Mouse (Mus musculus) intestine, embryonic 16.5 days (tissue): ENCODE data around the gene Ppp1cc. TPM values are rescaled to one million over a fixed set of nuclear protein-coding genes. Genes with fewer than 3 reads are reported as not detected.
"Not testable (repeated sequence)": the region's sequence is repeated elsewhere in the genome, so short reads cannot be mapped to it uniquely, and the experiment has no call there.

ENCODE experiments used
- ATAC-seq: fragments of 200-750 bp; cut with Nextera tagmentation; 2 replicates; pipeline ENCODE4 v1.8.0; 2017; ENCODE audit warnings: moderate TSS enrichment, moderate library complexity
- H3K27ac ChIP-seq: fragments of 300-500 bp; sonication (generic); 2 replicates; pipeline ENCODE4 v1.5.1; 2014; ENCODE audit warnings: mild to moderate bottlenecking, low read length
- H3K27me3 ChIP-seq: fragments of 300-500 bp; sonication (generic); replicated peaks from 2 replicates; pipeline ENCODE4 v1.6.1; 2014; ENCODE audit warnings: low read length, control low read depth, mixed read lengths; ENCODE audit not compliant: control insufficient read depth, insufficient read depth
- H3K36me3 ChIP-seq: fragments of 300-500 bp; sonication (generic); 2 replicates; pipeline ENCODE4 v1.6.1; 2014; ENCODE audit warnings: low read length, control low read depth; ENCODE audit not compliant: control insufficient read depth, insufficient read depth
- H3K4me1 ChIP-seq: fragments of 300-500 bp; sonication (generic); 2 replicates; pipeline ENCODE4 v1.6.1; 2014; ENCODE audit warnings: low read length, control low read depth, mixed read lengths; ENCODE audit not compliant: control insufficient read depth, insufficient read depth
- H3K4me2 ChIP-seq: fragments of 300-500 bp; sonication (generic); 2 replicates; pipeline ENCODE4 v1.6.1; 2014; ENCODE audit warnings: low read depth, low read length, control low read depth
- H3K4me3 ChIP-seq: fragments of 300-500 bp; sonication (generic); 2 replicates; pipeline ENCODE4 v1.5.1; 2014; ENCODE audit warnings: mild to moderate bottlenecking, low read length
- H3K9ac ChIP-seq: fragments of 300-500 bp; sonication (generic); 2 replicates; pipeline ENCODE4 v1.6.1; 2014; ENCODE audit warnings: low read depth, low read length
- H3K9me3 ChIP-seq: fragments of 300-500 bp; sonication (generic); 2 replicates; pipeline ENCODE4 v1.6.1; 2016; ENCODE audit warnings: low read length, control low read depth; ENCODE audit not compliant: control insufficient read depth
- WGBS: fragments of 180-500 bp; shearing (Covaris S2); extraction: QIAGEN DNeasy Blood & Tissue Kit; methylation state at CpG from one replicate; pipeline ENCODE4 v1.1.7; 2014; 5-methylcytosine and 5-hydroxymethylcytosine counted together
- polyA plus RNA-seq: library from polyadenylated mRNA; unstranded; fragments of >200 nt; fragmentation: Nextera tagmentation; extraction: Ambion mirVana; gene quantifications from 2 replicates; pipeline ENCODE4 v1.2.1, GENCODE M21; 2015

Gene Ppp1cc
- polyA plus RNA-seq, 1 experiment from 2014 or later = 215 TPM

- no peaks in the 10 kb centered on the region for H3K9me3 ChIP-seq
- no peak overlapping the region for H3K4me2 ChIP-seq
- WGBS = 88% methylated on average over 7 of the region's 7 CpGs
- H3K9ac ChIP-seq = no peak overlapping the region
- ATAC-seq = no peak
- H3K27ac ChIP-seq = no peak overlapping the region
- H3K4me1 ChIP-seq = no peaks in the 10 kb centered on the region
- no peaks in the 10 kb centered on the region for H3K27me3 ChIP-seq
- H3K4me3 ChIP-seq = no peak overlapping the region
- H3K36me3 ChIP-seq = peaks cover 29% of the 10 kb centered on the region
These were observed 17.9 kb downstream of the Ppp1cc start for GRCm38 (mm10) chr5:122175961-122176360.

GRCm38 (mm10) chr5:122176398-122176797 is 18.3 kb downstream of the Ppp1cc start:
- ATAC-seq = peak; percentile 73
- H3K27me3 ChIP-seq = no peaks in the 10 kb centered on the region
- no peaks in the 10 kb centered on the region for H3K4me1 ChIP-seq
- WGBS = 26% methylated on average over 1 of the region's 1 CpGs
- H3K4me3 ChIP-seq = no peak overlapping the region
- no peak overlapping the region for H3K27ac ChIP-seq
- peaks cover 25% of the 10 kb centered on the region for H3K36me3 ChIP-seq
- no peaks in the 10 kb centered on the region for H3K9me3 ChIP-seq
- H3K4me2 ChIP-seq = no peak overlapping the region
- H3K9ac ChIP-seq = no peak overlapping the region

DNA sequence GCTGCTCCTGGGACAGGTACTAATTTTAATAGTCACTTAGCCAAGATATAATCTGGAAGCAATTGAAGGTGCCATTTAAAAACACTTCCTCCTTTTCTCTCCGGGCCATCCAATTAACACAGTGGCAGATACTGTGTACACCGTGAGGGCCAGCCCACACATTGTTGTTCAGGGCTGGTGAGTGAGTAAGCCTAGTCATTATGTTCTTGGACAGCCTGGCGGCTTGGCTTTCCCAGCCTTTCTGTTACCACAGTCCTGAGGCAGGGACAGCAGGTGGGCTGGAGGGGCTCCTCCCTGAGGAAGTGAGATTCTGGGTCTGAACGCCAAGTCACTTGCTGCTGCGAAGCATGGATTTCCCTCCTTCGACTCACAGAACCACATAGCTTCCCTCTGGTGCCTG is 21.6 kb downstream of the Ppp1cc start:
- Histone ChIP-seq H3K36me3 (peaks cover 10% of the 10 kb centered on the region), H3K9ac (no peak overlapping the region), H3K4me1 (no peaks in the 10 kb centered on the region), H3K27me3 (no peaks in the 10 kb centered on the region), H3K27ac (no peak overlapping the region), H3K4me3 (no peak overlapping the region), H3K9me3 (no peaks in the 10 kb centered on the region), H3K4me2 (no peak overlapping the region)
- no peak for ATAC-seq
- WGBS = 67% methylated on average over 6 of the region's 6 CpGs

- no peak for ATAC-seq
- H3K36me3 ChIP-seq = no peaks in the 10 kb centered on the region
- H3K9me3 ChIP-seq = no peaks in the 10 kb centered on the region
- no peak overlapping the region for H3K4me2 ChIP-seq
- H3K4me1 ChIP-seq = no peaks in the 10 kb centered on the region
- H3K27ac ChIP-seq = no peak overlapping the region
- H3K4me3 ChIP-seq = no peak overlapping the region
- H3K9ac ChIP-seq = no peak overlapping the region
- H3K27me3 ChIP-seq = no peaks in the 10 kb centered on the region
- 91% methylated on average over 7 of the region's 7 CpGs for WGBS
These were observed 26.3 kb downstream of the Ppp1cc start for GRCm38 (mm10) chr5:122184283-122184806.

DNA sequence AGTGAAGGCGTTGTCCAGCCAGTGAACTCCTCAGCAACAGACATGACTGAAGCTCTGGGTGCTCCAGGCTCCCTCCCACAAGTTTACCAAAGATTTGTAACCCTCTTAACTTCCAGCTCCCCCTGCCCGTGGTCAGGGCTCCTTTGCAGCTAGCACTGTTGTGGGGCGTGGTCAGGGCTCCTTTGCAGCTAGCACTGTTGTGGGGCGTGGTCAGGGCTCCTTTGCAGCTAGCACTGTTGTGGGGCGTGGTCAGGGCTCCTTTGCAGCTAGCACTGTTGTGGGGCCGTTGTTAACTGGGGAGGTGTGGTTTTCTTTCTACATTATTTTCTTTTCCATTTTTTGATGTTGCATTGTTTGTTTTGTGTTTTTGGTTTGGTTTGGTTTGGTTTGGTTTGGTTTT is 26.8 kb downstream of the Ppp1cc start:
- 96% methylated on average over 6 of the region's 6 CpGs for WGBS
- H3K9me3 ChIP-seq = not testable (repeated sequence)

DNA sequence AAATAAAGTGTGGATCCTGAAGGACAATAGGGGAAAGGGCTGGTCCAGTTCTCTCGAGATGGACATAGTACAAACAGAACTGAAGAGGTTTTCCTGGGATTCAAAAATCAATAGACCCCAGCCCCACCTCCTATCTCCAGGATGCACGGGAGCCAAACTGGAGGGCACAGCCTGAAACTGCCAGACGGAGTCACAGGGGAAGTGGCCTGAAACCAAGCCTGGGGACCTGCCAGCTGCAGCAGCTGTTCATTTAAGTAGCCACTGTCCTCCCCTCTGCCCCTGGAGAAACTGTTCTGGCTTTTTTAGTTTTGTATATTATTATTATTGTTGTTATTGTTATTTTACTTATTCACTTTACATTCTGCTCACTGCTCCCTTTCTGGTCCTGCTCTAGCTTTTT is 31.0 kb downstream of the Ppp1cc start:
- Histone ChIP-seq H3K9ac (no peak overlapping the region), H3K9me3 (no peaks in the 10 kb centered on the region), H3K27me3 (no peaks in the 10 kb centered on the region), H3K4me1 (no peaks in the 10 kb centered on the region), H3K27ac (no peak overlapping the region), H3K4me3 (no peak overlapping the region), H3K36me3 (no peaks in the 10 kb centered on the region), H3K4me2 (no peak overlapping the region)
- WGBS = 28% methylated on average over 3 of the region's 3 CpGs
- ATAC-seq = no peak

More for the DNA sequence above, 26.8 kb downstream of the Ppp1cc start:
- H3K4me1 ChIP-seq, H3K4me2 ChIP-seq, H3K27me3 ChIP-seq, H3K9ac ChIP-seq, ATAC-seq, H3K27ac ChIP-seq, H3K36me3 ChIP-seq, H3K4me3 ChIP-seq: not testable (repeated sequence)

DNA sequence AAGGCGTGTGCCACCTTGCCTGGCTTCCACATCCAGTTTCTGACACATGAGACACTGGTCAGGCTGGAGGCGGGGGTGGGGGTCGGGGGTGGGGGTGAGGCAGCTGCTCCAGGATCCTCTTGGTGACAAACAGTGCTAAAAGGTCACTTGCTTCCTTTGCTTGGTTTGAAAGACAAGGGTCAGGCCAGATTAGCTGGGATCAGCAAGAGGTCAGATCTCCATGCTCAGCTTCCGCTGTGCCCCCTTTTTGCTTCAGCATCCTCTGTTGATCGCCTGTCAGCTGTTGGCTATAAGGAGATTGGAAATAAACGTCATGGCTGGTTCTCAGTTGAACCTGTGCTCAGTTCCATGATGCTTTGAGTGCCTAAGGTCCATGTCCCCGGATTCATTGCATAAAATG is 32.4 kb downstream of the Ppp1cc start:
- no peaks in the 10 kb centered on the region for H3K27me3 ChIP-seq
- 63% methylated on average over 7 of the region's 7 CpGs for WGBS
- no peak overlapping the region for H3K4me2 ChIP-seq
- H3K9me3 ChIP-seq = no peaks in the 10 kb centered on the region
- H3K9ac ChIP-seq = no peak overlapping the region
- no peak overlapping the region for H3K4me3 ChIP-seq
- no peaks in the 10 kb centered on the region for H3K36me3 ChIP-seq
- H3K27ac ChIP-seq = no peak overlapping the region
- H3K4me1 ChIP-seq = no peaks in the 10 kb centered on the region
- ATAC-seq = no peak

DNA sequence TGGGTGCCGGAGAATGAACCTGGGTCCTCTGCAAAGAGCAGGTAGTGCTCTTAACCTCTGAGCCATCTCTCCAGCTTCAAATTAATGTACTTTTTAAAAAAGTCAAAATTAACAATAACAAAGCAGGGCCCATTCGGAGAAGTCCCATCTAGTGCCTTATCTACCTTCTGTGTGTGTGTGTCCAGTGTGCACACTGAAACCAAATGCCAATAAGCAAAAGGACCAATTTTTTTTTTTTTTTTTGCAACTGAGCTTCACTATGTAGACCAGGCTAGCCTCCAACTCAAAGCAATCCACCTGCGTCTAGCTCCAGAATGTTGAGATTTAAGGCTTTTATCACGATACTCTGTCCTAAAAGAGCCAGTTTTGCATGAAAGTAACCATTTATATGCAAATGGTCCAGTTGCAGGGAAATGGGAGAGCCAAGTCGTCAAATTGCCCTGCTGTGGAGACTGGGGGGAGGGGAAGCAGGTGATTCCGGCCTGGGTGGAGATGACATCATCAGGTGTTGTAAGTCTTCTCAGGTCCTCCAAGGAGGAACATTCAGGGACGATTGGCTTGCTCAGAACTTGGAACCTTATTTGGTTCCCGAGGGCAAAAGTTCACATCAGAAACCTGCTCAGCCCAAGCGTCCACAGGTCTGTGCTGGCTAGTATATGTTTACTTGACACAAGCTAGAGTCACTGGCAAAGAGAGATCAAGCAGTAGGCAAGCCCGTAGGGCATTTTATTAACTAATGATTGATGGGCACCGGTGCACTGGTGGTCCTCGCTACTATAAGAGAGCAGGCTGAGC is 33.4 kb downstream of the Ppp1cc start:
- Histone ChIP-seq H3K4me3 (no peak overlapping the region), H3K27me3 (no peaks in the 10 kb centered on the region), H3K4me2 (no peak overlapping the region), H3K9me3 (no peaks in the 10 kb centered on the region), H3K27ac (no peak overlapping the region), H3K4me1 (no peaks in the 10 kb centered on the region), H3K36me3 (no peaks in the 10 kb centered on the region), H3K9ac (no peak overlapping the region)
- no peak for ATAC-seq
- 62% methylated on average over 12 of the region's 12 CpGs for WGBS

DNA sequence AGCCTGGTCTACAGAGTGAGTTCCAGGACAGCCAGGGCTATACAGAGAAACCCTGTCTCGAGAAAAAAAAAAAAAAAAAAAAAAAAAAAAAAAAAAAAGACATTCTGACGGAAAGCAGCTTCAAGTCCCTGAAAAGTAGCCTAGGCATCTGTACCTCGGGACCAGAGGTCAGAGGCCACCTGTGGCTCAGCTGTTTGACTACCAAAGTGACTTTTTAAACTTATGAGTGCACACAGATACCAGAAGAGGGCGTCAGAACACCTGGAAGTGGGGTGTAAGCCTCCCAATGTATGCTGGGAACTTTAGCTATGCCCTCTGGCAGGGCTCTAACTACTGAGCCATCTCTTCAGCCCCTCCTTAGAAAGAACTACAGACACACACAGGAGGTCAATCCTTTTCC is 34.3 kb downstream of the Ppp1cc start:
- H3K9me3 ChIP-seq = no peaks in the 10 kb centered on the region
- WGBS = 43% methylated on average over 3 of the region's 4 CpGs
- H3K4me3 ChIP-seq = no peak overlapping the region
- no peak overlapping the region for H3K27ac ChIP-seq
- no peaks in the 10 kb centered on the region for H3K36me3 ChIP-seq
- no peaks in the 10 kb centered on the region for H3K27me3 ChIP-seq
- no peaks in the 10 kb centered on the region for H3K4me1 ChIP-seq
- no peak overlapping the region for H3K9ac ChIP-seq
- H3K4me2 ChIP-seq = no peak overlapping the region
- ATAC-seq = no peak

DNA sequence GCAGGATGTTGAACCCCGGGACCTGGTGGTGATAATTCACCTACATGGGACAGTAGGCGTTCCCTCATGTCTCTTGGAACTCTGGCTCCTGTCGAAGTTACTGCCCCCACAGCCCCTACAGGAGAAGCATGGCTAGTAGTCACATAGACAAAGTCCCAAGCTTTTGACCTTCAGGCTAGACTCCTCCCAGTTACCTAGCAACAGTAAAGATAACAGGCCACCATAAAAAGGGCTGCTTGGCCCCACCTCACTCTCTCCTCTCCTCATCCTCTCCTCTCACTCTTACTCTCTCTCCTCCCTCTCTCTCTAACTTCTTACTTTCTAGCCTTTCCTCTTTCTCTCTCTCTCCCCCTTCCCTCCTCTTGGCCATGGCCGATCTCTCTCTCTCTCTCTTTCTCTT is 42.8 kb downstream of the Ppp1cc start:
- Histone ChIP-seq H3K4me3 (no peak overlapping the region), H3K36me3 (no peaks in the 10 kb centered on the region), H3K9ac (no peak overlapping the region), H3K9me3 (no peaks in the 10 kb centered on the region), H3K27ac (no peak overlapping the region), H3K4me1 (no peaks in the 10 kb centered on the region), H3K27me3 (no peaks in the 10 kb centered on the region), H3K4me2 (no peak overlapping the region)
- WGBS = 89% methylated on average over 4 of the region's 4 CpGs
- ATAC-seq = no peak
